Mouse (Mus musculus) hindbrain, embryonic 11.5 days (tissue): ENCODE results near the gene Itpa. TPM values are rescaled to one million over a fixed set of nuclear protein-coding genes. Genes with fewer than 3 reads are reported as not detected.

Experiments used
- ATAC-seq: fragments of 200-750 bp; cut with Nextera tagmentation; 2 replicates; pipeline ENCODE4 v1.8.0; 2017; ENCODE audit warnings: mild to moderate bottlenecking, moderate TSS enrichment, moderate library complexity; ENCODE audit not compliant: low FRiP score
- DNase-seq: peaks from one replicate; pipeline ENCODE4 v3.0.0-alpha.2; 2015; ENCODE audit warnings: low spot score
- H3K27ac ChIP-seq: fragments of 300-500 bp; sonication (generic); 2 replicates; pipeline ENCODE4 v1.5.1; 2014; ENCODE audit warnings: mild to moderate bottlenecking, low read depth, low read length
- H3K27me3 ChIP-seq: fragments of 300-500 bp; sonication (generic); 2 replicates; pipeline ENCODE4 v1.6.1; 2014; ENCODE audit warnings: mild to moderate bottlenecking, low read length, moderate library complexity, mixed read lengths; ENCODE audit not compliant: control insufficient read depth, insufficient read depth
- H3K36me3 ChIP-seq: fragments of 300-500 bp; sonication (generic); 2 replicates; pipeline ENCODE4 v1.6.1; 2014; ENCODE audit warnings: mild to moderate bottlenecking, low read length, moderate library complexity, mixed read lengths; ENCODE audit not compliant: control insufficient read depth, insufficient read depth
- H3K4me1 ChIP-seq: fragments of 300-500 bp; sonication (generic); replicated peaks from 2 replicates; pipeline ENCODE4 v1.6.1; 2014; ENCODE audit warnings: low read length, mixed read lengths; ENCODE audit not compliant: control insufficient read depth, insufficient read depth
- H3K4me2 ChIP-seq: fragments of 300-500 bp; sonication (generic); replicated peaks from 2 replicates; pipeline ENCODE4 v1.6.1; 2014; ENCODE audit warnings: mild to moderate bottlenecking, low read depth, low read length
- H3K4me3 ChIP-seq: fragments of 300-500 bp; sonication (generic); 2 replicates; pipeline ENCODE4 v1.5.1; 2014; ENCODE audit warnings: low read depth, low read length
- H3K9ac ChIP-seq: fragments of 300-500 bp; sonication (generic); 2 replicates; pipeline ENCODE4 v1.6.1; 2014; ENCODE audit warnings: low read depth, low read length
- H3K9me3 ChIP-seq: fragments of 300-500 bp; sonication (generic); 2 replicates; pipeline ENCODE4 v1.6.1; 2016; ENCODE audit warnings: low read length; ENCODE audit not compliant: control insufficient read depth
- WGBS: fragments of 180-500 bp; shearing (Covaris S2); extraction: QIAGEN DNeasy Blood & Tissue Kit; methylation state at CpG from one replicate; pipeline ENCODE4 v1.1.7; 2014; 5-methylcytosine and 5-hydroxymethylcytosine counted together
- polyA plus RNA-seq: library from polyadenylated mRNA; unstranded; fragments of >200 nt; fragmentation: Nextera tagmentation; extraction: Ambion mirVana; gene quantifications from 2 replicates; pipeline ENCODE4 v1.2.1, GENCODE M21; 2014

Gene Itpa
- polyA plus RNA-seq, 1 experiment from 2014 or later = 132 TPM

DNA sequence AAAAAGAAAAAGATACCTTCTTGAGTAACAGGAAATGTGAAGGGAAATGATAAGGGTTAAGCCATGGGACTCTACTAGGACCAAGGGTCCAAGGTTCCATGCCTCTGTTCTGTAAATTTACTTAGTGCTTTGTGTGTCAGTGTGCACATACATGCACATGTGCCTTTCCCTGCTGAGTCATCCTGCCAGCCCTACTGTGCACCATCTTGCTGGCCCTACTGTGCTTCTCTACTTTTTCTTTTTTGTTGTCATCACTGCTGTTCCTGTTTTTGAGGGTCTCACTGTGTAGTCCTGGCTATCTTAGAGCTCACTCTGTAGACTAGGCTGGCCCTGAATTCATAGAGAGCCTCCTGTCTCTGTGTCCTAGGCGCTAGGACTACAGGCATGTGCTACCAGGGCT is 60.3 kb downstream of the Itpa start:
- H3K36me3 ChIP-seq = 0 out of 2 replicates have a peak, but pooled peaks cover 8% of the 10 kb centered on the region
- ATAC-seq = no peak

DNA sequence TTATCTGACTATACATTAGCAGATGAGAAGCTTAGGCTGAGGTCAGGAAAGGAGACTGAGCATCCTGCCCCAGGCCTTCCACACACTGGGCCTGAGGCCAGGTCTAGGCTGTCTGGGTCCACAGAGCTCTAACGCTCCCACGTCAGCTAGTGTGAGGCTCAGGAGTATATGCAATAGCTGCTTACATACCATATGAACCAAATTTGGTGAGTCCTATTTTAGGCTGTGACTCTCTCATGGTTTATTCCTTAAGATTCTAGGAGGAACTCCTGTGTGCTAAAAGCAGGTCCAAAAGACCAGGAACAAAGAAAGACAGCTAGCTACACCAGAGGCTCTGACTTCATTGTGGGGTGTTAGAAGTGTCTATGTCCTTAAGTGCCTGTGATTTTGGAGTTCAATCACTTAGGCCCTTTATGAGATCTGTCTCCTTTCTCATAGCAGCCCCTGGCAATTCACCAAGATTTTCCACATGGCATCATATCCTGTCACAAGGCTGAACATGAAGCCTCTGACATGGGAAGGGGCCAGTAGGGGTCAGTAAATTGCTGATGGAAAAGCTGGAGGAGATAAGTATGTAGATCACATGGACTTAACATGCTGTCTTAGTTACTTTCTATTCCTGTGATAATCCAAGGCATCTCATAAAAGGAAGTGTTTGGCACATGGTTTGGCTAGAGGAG is 61.6 kb downstream of the Itpa start:
- 0 out of 2 replicates have a peak, but pooled peaks cover 8% of the 10 kb centered on the region for H3K36me3 ChIP-seq
- WGBS = 94% methylated on average over 2 of the region's 2 CpGs

More for the DNA sequence above, 60.3 kb downstream of the Itpa start:
- H3K9ac ChIP-seq = no peak overlapping the region
- H3K27me3 ChIP-seq = no peaks in the 10 kb centered on the region
- H3K4me1 ChIP-seq = no peaks in the 10 kb centered on the region
- 81% methylated on average over 1 of the region's 1 CpGs for WGBS
- DNase-seq = no peak
- H3K9me3 ChIP-seq = no peaks in the 10 kb centered on the region
- H3K4me2 ChIP-seq = no peak overlapping the region
- no peak overlapping the region for H3K4me3 ChIP-seq
- H3K27ac ChIP-seq = no peak overlapping the region

DNA sequence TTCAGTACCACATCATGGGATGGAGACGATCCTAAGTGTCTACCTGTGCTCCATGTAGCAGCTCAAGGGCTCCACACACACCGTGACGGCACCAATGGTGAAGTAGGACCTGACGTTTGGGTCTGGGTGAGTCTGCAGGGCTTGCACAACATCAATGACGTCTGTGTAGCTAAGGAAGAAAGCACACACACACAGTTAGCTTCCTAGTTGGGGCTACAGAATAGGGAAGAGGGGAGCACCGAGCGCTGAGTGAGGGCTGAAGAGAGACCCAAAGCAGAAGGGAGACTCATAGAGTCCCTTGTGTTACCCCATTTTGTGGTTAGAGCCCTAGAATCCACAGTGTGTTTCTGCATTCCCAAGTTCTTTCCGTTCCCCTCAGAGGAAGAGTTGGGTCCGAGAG is 63.3 kb downstream of the Itpa start:
- Histone ChIP-seq H3K9me3 (no peaks in the 10 kb centered on the region), H3K4me2 (no peak overlapping the region), H3K27ac (no peak overlapping the region), H3K36me3 (0 out of 2 replicates have a peak, but pooled peaks cover 8% of the 10 kb centered on the region), H3K4me3 (no peak overlapping the region), H3K9ac (no peak overlapping the region), H3K4me1 (no peaks in the 10 kb centered on the region), H3K27me3 (no peaks in the 10 kb centered on the region)
- 91% methylated on average over 9 of the region's 9 CpGs for WGBS
- DNase-seq = no peak
- ATAC-seq = no peak

More for the DNA sequence above, 61.6 kb downstream of the Itpa start:
- no peak overlapping the region for H3K4me2 ChIP-seq
- H3K27me3 ChIP-seq = no peaks in the 10 kb centered on the region
- no peak overlapping the region for H3K27ac ChIP-seq
- H3K4me3 ChIP-seq = no peak overlapping the region
- DNase-seq (no peak), ATAC-seq (no peak)
- no peaks in the 10 kb centered on the region for H3K4me1 ChIP-seq
- H3K9me3 ChIP-seq = no peaks in the 10 kb centered on the region
- H3K9ac ChIP-seq = no peak overlapping the region

Other genes with a start within 250 kb of the Itpa start
- 70.2 and 78.5 TPM in 2 replicates for gene Vps16, start 243.3 kb upstream of the Itpa start, polyA plus RNA-seq
- gene Pced1a, start 242.9 kb upstream of the Itpa start, polyA plus RNA-seq = 8.1 and 10.3 TPM in 2 replicates
- gene Ptpra, start 217.3 kb upstream of the Itpa start, polyA plus RNA-seq = 102 TPM in 2 replicates
- gene Mrps26, start 103.9 kb upstream of the Itpa start, polyA plus RNA-seq = 77.4 and 86.5 TPM in 2 replicates
- gene Oxt, start 91.4 kb upstream of the Itpa start, polyA plus RNA-seq = not detected in 2 replicates
- gene Avp, start 85.1 kb upstream of the Itpa start, polyA plus RNA-seq = not detected in 2 replicates
- gene Fastkd5, start 37.6 kb upstream of the Itpa start, polyA plus RNA-seq = 20.2 and 22.0 TPM in 2 replicates
- gene Ubox5, start 37.6 kb upstream of the Itpa start, polyA plus RNA-seq = 16.3 and 17.3 TPM in 2 replicates
- gene Lzts3, start 24.8 kb upstream of the Itpa start, polyA plus RNA-seq = 0.98 and 1.6 TPM in 2 replicates
- 50.2 and 57.7 TPM in 2 replicates for gene Ddrgk1, start 3.0 kb upstream of the Itpa start, polyA plus RNA-seq
- gene Slc4a11, start 29.9 kb downstream of the Itpa start, polyA plus RNA-seq = 0.15 and 0.39 TPM in 2 replicates
- gene 4930402H24Rik, start 238.8 kb downstream of the Itpa start, polyA plus RNA-seq = 66.8 and 70.6 TPM in 2 replicates
- 9.3 and 9.9 TPM in 2 replicates for gene Atrn, start 238.9 kb downstream of the Itpa start, polyA plus RNA-seq